Mouse (Mus musculus) brain, embryonic 14.5 days (tissue): Measurements from ENCODE around the gene Akp3. TPM values are rescaled to one million over a fixed set of nuclear protein-coding genes. Genes with fewer than 3 reads are reported as not detected.

ENCODE experiments used
- DNase-seq: peaks from one replicate; pipeline ENCODE4 v3.0.0-alpha.2; 2011; ENCODE audit warnings: low read depth
- CTCF ChIP-seq: fragments of 200-500 bp; IDR thresholded peaks from 2 replicates; pipeline ENCODE4 v1.5.1; 2012; ENCODE audit warnings: inconsistent platforms, mild to moderate bottlenecking, moderate library complexity, borderline replicate concordance; ENCODE audit not compliant: insufficient read depth, insufficient read length; ENCODE audit errors: extremely low read depth
- POLR2A ChIP-seq: fragments of 200-500 bp; IDR thresholded peaks from 2 replicates; pipeline ENCODE4 v1.6.1; 2012; ENCODE audit warnings: mild to moderate bottlenecking, inconsistent platforms, borderline replicate concordance; ENCODE audit not compliant: poor library complexity, insufficient read depth, insufficient read length, severe bottlenecking; ENCODE audit errors: extremely low read depth
- polyA plus RNA-seq: library from polyadenylated mRNA; depleted of rRNA; stranded (reverse); fragments of >200 nt; gene quantifications from 2 replicates; pipeline ENCODE4 v1.2.3, GENCODE M21; 2012; rRNA removed

The Akp3 gene
- polyA plus RNA-seq: 0.05 TPM in 1 of 2 replicates, not detected in the other

GRCm38 (mm10) chr1:87124673-87125072, at the start of gene Akp3:
Gene Akp3, plus strand, starts transcription at chr1:87124973.
- TF ChIP-seq CTCF (no peak), POLR2A (no peak)
- DNase-seq: no peak

GRCm38 (mm10) chr1:87086196-87086595, 38.6 kb upstream of the Akp3 start:
- no peak for DNase-seq
- no peak for TF ChIP-seq CTCF
- TF ChIP-seq POLR2A: no peak

- no peak for DNase-seq
Measured at GRCm38 (mm10) chr1:87086964-87087363, 37.8 kb upstream of the Akp3 start.

GRCm38 (mm10) chr1:87089251-87089650, 35.5 kb upstream of the Akp3 start:
- DNase-seq: no peak
- no peak for TF ChIP-seq POLR2A
- no peak for TF ChIP-seq CTCF

More at GRCm38 (mm10) chr1:87086964-87087363, 37.8 kb upstream of the Akp3 start:
- TF ChIP-seq CTCF: no peak; the same call in 1 of the 2 replicates
- no peak for TF ChIP-seq POLR2A

GRCm38 (mm10) chr1:87089828-87090227, 34.9 kb upstream of the Akp3 start, which contains the start of gene Alppl2:
Gene Alppl2, minus strand, starts transcription at chr1:87089928.
- DNase-seq: no peak
- TF ChIP-seq CTCF: no peak
- TF ChIP-seq POLR2A: no peak

GRCm38 (mm10) chr1:87095642-87096041, 29.1 kb upstream of the Akp3 start:
- TF ChIP-seq POLR2A: no peak
- TF ChIP-seq CTCF: no peak
- no peak for DNase-seq

- peak; percentile 60 for DNase-seq
Measured at GRCm38 (mm10) chr1:87098358-87098975, 26.3 kb upstream of the Akp3 start.

GRCm38 (mm10) chr1:87101411-87101810, 23.4 kb upstream of the Akp3 start, which contains the start of gene Alpi:
Gene Alpi, minus strand, starts transcription at chr1:87101606.
- no peak for TF ChIP-seq POLR2A
- TF ChIP-seq CTCF: no peak
- no peak for DNase-seq

More at GRCm38 (mm10) chr1:87098358-87098975, 26.3 kb upstream of the Akp3 start:
- TF ChIP-seq POLR2A (no peak), CTCF (peak; percentile 70)

GRCm38 (mm10) chr1:87102114-87102513, 22.7 kb upstream of the Akp3 start:
- DNase-seq: no peak
- TF ChIP-seq POLR2A (no peak), CTCF (no peak)

GRCm38 (mm10) chr1:87103936-87104335, 20.8 kb upstream of the Akp3 start:
- TF ChIP-seq POLR2A (no peak), CTCF (no peak)
- no peak for DNase-seq

- no peak for TF ChIP-seq POLR2A
- TF ChIP-seq CTCF: no peak
- DNase-seq: no peak
Measured at GRCm38 (mm10) chr1:87106536-87106935, 18.2 kb upstream of the Akp3 start.

- TF ChIP-seq CTCF (no peak), POLR2A (no peak)
- no peak for DNase-seq
Measured at GRCm38 (mm10) chr1:87108564-87108963, 16.2 kb upstream of the Akp3 start.

- DNase-seq: peak; percentile 2
- TF ChIP-seq POLR2A: no peak
- peak; percentile 45; the same call in 1 of the 2 replicates for TF ChIP-seq CTCF
Measured at GRCm38 (mm10) chr1:87111719-87112354, 12.9 kb upstream of the Akp3 start.
